Mouse (Mus musculus): Measurements from ENCODE around the gene Atp5mpl. TPM values are rescaled to one million over a fixed set of nuclear protein-coding genes. Genes with fewer than 3 reads are reported as not detected.

Atp5mpl gene
- polyA plus RNA-seq, 1 experiment from 2014 or later: 644 TPM

GRCm38 (mm10) chr12:111931411-111932025, 35.3 kb downstream of the Atp5mpl start:
- Histone ChIP-seq H3K4me3 (replicated peaks; ENCODE audit: low read depth, low read length) (no peak overlapping the region), H3K4me2 (ENCODE audit: low read length) (no peak overlapping the region), H3K27me3 (ENCODE audit: control insufficient read depth, insufficient read depth, low read length) (no peaks in the 10 kb centered on the region), H3K4me1 (ENCODE audit: control insufficient read depth, insufficient read depth, low read length) (no peaks in the 10 kb centered on the region), H3K27ac (replicated peaks; ENCODE audit: low read depth, low read length) (no peak overlapping the region), H3K36me3 (ENCODE audit: control insufficient read depth, insufficient read depth, low read length) (no peaks in the 10 kb centered on the region), H3K9ac (replicated peaks; ENCODE audit: low read length) (no peak overlapping the region), H3K9me3 (ENCODE audit: control insufficient read depth, low read length) (no peaks in the 10 kb centered on the region)
- no peak for ATAC-seq (ENCODE audit: low FRiP score, low TSS enrichment)
- no peak for DNase-seq
- 86% methylated on average over 9 of the region's 9 CpGs for WGBS

DNA sequence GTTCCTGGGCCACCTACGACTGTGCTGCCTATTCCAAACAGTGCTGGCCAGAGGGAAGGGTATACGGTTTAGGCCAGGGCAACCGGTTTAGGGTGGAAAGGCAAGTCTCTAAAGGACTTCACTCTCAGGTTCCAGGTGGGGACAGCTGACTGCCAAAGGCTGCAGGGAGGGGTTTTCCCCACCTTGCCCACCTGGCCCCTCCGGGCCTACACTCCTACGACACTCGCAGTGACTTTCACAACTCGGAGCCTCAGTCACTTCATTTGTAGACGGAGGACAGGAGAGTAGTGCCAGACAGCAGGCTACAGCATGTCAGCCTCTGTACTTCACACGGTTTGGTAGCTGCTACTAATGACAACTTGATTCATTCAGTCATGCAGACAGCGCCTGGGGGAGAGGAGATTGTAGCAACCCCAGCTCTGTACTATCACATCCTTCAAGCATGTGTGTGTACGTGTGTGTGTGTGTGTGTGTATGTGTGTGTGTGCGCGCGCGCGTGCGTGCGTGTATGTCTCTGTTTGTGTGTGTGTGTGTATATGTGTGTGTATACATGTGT, 38.3 kb downstream of the Atp5mpl start:
- Histone ChIP-seq H3K27me3 (ENCODE audit: control insufficient read depth, insufficient read depth, low read length) (no peaks in the 10 kb centered on the region), H3K4me3 (replicated peaks; ENCODE audit: low read depth, low read length) (no peak overlapping the region), H3K27ac (replicated peaks; ENCODE audit: low read depth, low read length) (no peak overlapping the region), H3K9me3 (ENCODE audit: control insufficient read depth, low read length) (no peaks in the 10 kb centered on the region), H3K4me1 (ENCODE audit: control insufficient read depth, insufficient read depth, low read length) (no peaks in the 10 kb centered on the region), H3K36me3 (ENCODE audit: control insufficient read depth, insufficient read depth, low read length) (no peaks in the 10 kb centered on the region), H3K9ac (replicated peaks; ENCODE audit: low read length) (no peak overlapping the region), H3K4me2 (ENCODE audit: low read length) (no peak overlapping the region)
- ATAC-seq (ENCODE audit: low FRiP score, low TSS enrichment) (no peak), DNase-seq (no peak)
- WGBS: 88% methylated on average over 18 of the region's 18 CpGs

- Histone ChIP-seq H3K4me2 (ENCODE audit: low read length) (no peak overlapping the region), H3K4me1 (ENCODE audit: control insufficient read depth, insufficient read depth, low read length) (no peaks in the 10 kb centered on the region), H3K36me3 (ENCODE audit: control insufficient read depth, insufficient read depth, low read length) (no peaks in the 10 kb centered on the region), H3K27me3 (ENCODE audit: control insufficient read depth, insufficient read depth, low read length) (no peaks in the 10 kb centered on the region), H3K27ac (replicated peaks; ENCODE audit: low read depth, low read length) (no peak overlapping the region), H3K9ac (replicated peaks; ENCODE audit: low read length) (no peak overlapping the region), H3K4me3 (replicated peaks; ENCODE audit: low read depth, low read length) (no peak overlapping the region), H3K9me3 (ENCODE audit: control insufficient read depth, low read length) (no peaks in the 10 kb centered on the region)
- ATAC-seq (ENCODE audit: low FRiP score, low TSS enrichment) (no peak), DNase-seq (peak; percentile 40)
- 88% methylated on average over 1 of the region's 1 CpGs for WGBS
Measured at GRCm38 (mm10) chr12:111927338-111927737, 39.4 kb downstream of the Atp5mpl start.

DNA sequence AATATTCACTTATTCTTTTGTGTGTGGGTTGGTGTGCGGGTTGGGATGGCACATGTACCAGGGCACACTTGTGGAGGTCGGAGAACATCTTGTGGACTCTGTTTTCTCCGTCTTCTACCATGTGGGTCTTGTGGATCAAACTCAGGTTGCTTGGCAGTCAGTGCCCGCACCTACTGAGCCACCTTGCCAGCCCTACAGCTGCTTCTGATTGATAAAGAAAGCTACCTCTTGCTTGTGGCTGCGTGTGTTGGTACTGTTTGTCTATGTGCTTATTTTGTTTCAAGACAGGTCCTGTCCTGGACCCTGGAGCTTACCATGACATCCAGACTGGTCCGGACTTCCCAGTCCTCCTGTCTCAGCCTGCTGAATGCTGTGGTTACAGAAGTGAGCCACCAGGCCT, 43.7 kb downstream of the Atp5mpl start:
- WGBS: 87% methylated on average over 6 of the region's 6 CpGs
- DNase-seq (no peak), ATAC-seq (ENCODE audit: low FRiP score, low TSS enrichment) (no peak)
- H3K36me3 ChIP-seq (ENCODE audit: control insufficient read depth, insufficient read depth, low read length): no peaks in the 10 kb centered on the region
- H3K27me3 ChIP-seq (ENCODE audit: control insufficient read depth, insufficient read depth, low read length): no peaks in the 10 kb centered on the region
- H3K27ac ChIP-seq (replicated peaks; ENCODE audit: low read depth, low read length): no peak overlapping the region
- no peaks in the 10 kb centered on the region for H3K9me3 ChIP-seq (ENCODE audit: control insufficient read depth, low read length)
- H3K4me2 ChIP-seq (ENCODE audit: low read length): no peak overlapping the region
- H3K4me3 ChIP-seq (replicated peaks; ENCODE audit: low read depth, low read length): no peak overlapping the region
- H3K9ac ChIP-seq (replicated peaks; ENCODE audit: low read length): no peak overlapping the region
- H3K4me1 ChIP-seq (ENCODE audit: control insufficient read depth, insufficient read depth, low read length): no peaks in the 10 kb centered on the region

GRCm38 (mm10) chr12:111920046-111920445, 46.7 kb downstream of the Atp5mpl start:
- Histone ChIP-seq H3K4me2 (ENCODE audit: low read length) (no peak overlapping the region), H3K9me3 (ENCODE audit: control insufficient read depth, low read length) (no peaks in the 10 kb centered on the region), H3K4me3 (replicated peaks; ENCODE audit: low read depth, low read length) (no peak overlapping the region), H3K4me1 (ENCODE audit: control insufficient read depth, insufficient read depth, low read length) (no peaks in the 10 kb centered on the region), H3K36me3 (ENCODE audit: control insufficient read depth, insufficient read depth, low read length) (no peaks in the 10 kb centered on the region), H3K27ac (replicated peaks; ENCODE audit: low read depth, low read length) (no peak overlapping the region), H3K9ac (replicated peaks; ENCODE audit: low read length) (no peak overlapping the region), H3K27me3 (ENCODE audit: control insufficient read depth, insufficient read depth, low read length) (no peaks in the 10 kb centered on the region)
- no peak for ATAC-seq (ENCODE audit: low FRiP score, low TSS enrichment)
- 49% methylated on average over 9 of the region's 9 CpGs for WGBS
- no peak for DNase-seq

GRCm38 (mm10) chr12:111916514-111917217, 50.1 kb downstream of the Atp5mpl start:
- H3K4me1 ChIP-seq (ENCODE audit: control insufficient read depth, insufficient read depth, low read length): no peaks in the 10 kb centered on the region
- H3K27me3 ChIP-seq (ENCODE audit: control insufficient read depth, insufficient read depth, low read length): no peaks in the 10 kb centered on the region
- no peaks in the 10 kb centered on the region for H3K36me3 ChIP-seq (ENCODE audit: control insufficient read depth, insufficient read depth, low read length)
- DNase-seq (no peak), ATAC-seq (ENCODE audit: low FRiP score, low TSS enrichment) (no peak)
- no peaks in the 10 kb centered on the region for H3K9me3 ChIP-seq (ENCODE audit: control insufficient read depth, low read length)
- 50% methylated on average over 12 of the region's 12 CpGs for whole genome bisulfite sequencing
- H3K27ac ChIP-seq (replicated peaks; ENCODE audit: low read depth, low read length): no peak overlapping the region
- no peak overlapping the region for H3K9ac ChIP-seq (replicated peaks; ENCODE audit: low read length)
- no peak overlapping the region for H3K4me3 ChIP-seq (replicated peaks; ENCODE audit: low read depth, low read length)
- no peak overlapping the region for H3K4me2 ChIP-seq (ENCODE audit: low read length)

GRCm38 (mm10) chr12:111915781-111916180, 51.0 kb downstream of the Atp5mpl start:
- Histone ChIP-seq H3K9ac (replicated peaks; ENCODE audit: low read length) (no peak overlapping the region), H3K36me3 (ENCODE audit: control insufficient read depth, insufficient read depth, low read length) (no peaks in the 10 kb centered on the region), H3K4me3 (replicated peaks; ENCODE audit: low read depth, low read length) (no peak overlapping the region), H3K4me2 (ENCODE audit: low read length) (no peak overlapping the region), H3K9me3 (ENCODE audit: control insufficient read depth, low read length) (no peaks in the 10 kb centered on the region), H3K4me1 (ENCODE audit: control insufficient read depth, insufficient read depth, low read length) (no peaks in the 10 kb centered on the region), H3K27me3 (ENCODE audit: control insufficient read depth, insufficient read depth, low read length) (no peaks in the 10 kb centered on the region), H3K27ac (replicated peaks; ENCODE audit: low read depth, low read length) (no peak overlapping the region)
- DNase-seq (no peak), ATAC-seq (ENCODE audit: low FRiP score, low TSS enrichment) (no peak)
- 88% methylated on average over 6 of the region's 6 CpGs for WGBS

GRCm38 (mm10) chr12:111914031-111914430, 52.7 kb downstream of the Atp5mpl start:
- Histone ChIP-seq H3K4me3 (replicated peaks; ENCODE audit: low read depth, low read length) (no peak overlapping the region), H3K9me3 (ENCODE audit: control insufficient read depth, low read length) (no peaks in the 10 kb centered on the region), H3K4me1 (ENCODE audit: control insufficient read depth, insufficient read depth, low read length) (no peaks in the 10 kb centered on the region), H3K4me2 (ENCODE audit: low read length) (no peak overlapping the region), H3K9ac (replicated peaks; ENCODE audit: low read length) (no peak overlapping the region), H3K27me3 (ENCODE audit: control insufficient read depth, insufficient read depth, low read length) (peaks cover 3% of the 10 kb centered on the region; the same call in 1 of the 2 replicates), H3K27ac (replicated peaks; ENCODE audit: low read depth, low read length) (no peak overlapping the region), H3K36me3 (ENCODE audit: control insufficient read depth, insufficient read depth, low read length) (no peaks in the 10 kb centered on the region)
- no peak for ATAC-seq (ENCODE audit: low FRiP score, low TSS enrichment)
- no peak for DNase-seq
- 51% methylated on average over 3 of the region's 3 CpGs for WGBS

- no peak for ATAC-seq (ENCODE audit: low FRiP score, low TSS enrichment)
Measured at GRCm38 (mm10) chr12:111912802-111913201, 54.0 kb downstream of the Atp5mpl start.

More at GRCm38 (mm10) chr12:111912802-111913201, 54.0 kb downstream of the Atp5mpl start:
- H3K4me2 ChIP-seq (ENCODE audit: low read length): no peak overlapping the region
- no peak overlapping the region for H3K4me3 ChIP-seq (replicated peaks; ENCODE audit: low read depth, low read length)
- H3K9me3 ChIP-seq (ENCODE audit: control insufficient read depth, low read length): no peaks in the 10 kb centered on the region
- H3K27ac ChIP-seq (replicated peaks; ENCODE audit: low read depth, low read length): no peak overlapping the region
- 0 out of 2 replicates have a peak, but pooled peaks cover 4% of the 10 kb centered on the region for H3K4me1 ChIP-seq (ENCODE audit: control insufficient read depth, insufficient read depth, low read length)
- H3K36me3 ChIP-seq (ENCODE audit: control insufficient read depth, insufficient read depth, low read length): no peaks in the 10 kb centered on the region
- H3K9ac ChIP-seq (replicated peaks; ENCODE audit: low read length): no peak overlapping the region
- DNase-seq: no peak
- peaks cover 3% of the 10 kb centered on the region; the same call in 1 of the 2 replicates for H3K27me3 ChIP-seq (ENCODE audit: control insufficient read depth, insufficient read depth, low read length)
- 91% methylated on average over 7 of the region's 7 CpGs for WGBS

Data from midbrain, embryonic 14.5 days (tissue).